Mouse (Mus musculus): ENCODE measurements around the gene Homer2.

Gene Homer2

DNA sequence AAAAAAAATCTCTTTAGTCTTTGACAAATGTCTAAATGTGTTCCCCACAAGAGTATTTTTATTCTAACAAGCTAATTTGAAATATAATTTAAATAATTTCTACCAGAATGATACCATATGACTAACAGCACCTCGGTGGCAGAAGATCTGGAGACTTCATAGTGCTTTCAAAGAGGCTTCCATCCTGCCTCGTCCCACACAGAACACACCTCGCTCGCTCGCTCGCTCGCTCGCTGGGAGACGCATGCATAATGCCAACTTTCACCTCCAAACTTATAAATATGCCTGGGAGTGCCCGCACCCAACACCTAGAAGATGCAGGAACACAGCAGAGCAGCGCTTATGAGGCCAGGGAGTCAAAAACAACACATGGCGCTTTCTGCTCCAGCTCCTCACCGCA lies 9.0 kb downstream of the Homer2 start:
- DNase-seq (ENCODE audit: low spot score in 2 of 2), result no peak

DNA sequence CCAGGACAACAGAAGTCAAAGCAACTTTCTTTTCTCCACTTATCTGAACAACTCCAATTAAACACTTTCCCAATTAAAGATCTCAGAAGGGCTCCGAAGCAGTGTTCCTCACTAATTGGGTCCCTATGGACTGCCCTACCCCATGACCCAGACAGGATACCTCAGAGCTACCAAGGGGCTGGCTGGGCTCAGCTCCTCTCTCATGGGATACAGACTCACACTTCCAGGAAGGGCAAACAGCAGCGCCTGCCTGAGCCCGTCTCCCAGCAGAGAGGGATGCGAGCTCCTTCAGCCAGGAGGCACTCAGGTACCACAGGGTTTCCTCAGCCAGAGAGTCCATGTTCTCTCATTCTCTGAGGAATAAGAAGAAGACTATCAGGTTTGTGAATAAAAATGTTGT lies 9.4 kb downstream of the Homer2 start:
- no peak for DNase-seq (ENCODE audit: low spot score in 2 of 2)

DNA sequence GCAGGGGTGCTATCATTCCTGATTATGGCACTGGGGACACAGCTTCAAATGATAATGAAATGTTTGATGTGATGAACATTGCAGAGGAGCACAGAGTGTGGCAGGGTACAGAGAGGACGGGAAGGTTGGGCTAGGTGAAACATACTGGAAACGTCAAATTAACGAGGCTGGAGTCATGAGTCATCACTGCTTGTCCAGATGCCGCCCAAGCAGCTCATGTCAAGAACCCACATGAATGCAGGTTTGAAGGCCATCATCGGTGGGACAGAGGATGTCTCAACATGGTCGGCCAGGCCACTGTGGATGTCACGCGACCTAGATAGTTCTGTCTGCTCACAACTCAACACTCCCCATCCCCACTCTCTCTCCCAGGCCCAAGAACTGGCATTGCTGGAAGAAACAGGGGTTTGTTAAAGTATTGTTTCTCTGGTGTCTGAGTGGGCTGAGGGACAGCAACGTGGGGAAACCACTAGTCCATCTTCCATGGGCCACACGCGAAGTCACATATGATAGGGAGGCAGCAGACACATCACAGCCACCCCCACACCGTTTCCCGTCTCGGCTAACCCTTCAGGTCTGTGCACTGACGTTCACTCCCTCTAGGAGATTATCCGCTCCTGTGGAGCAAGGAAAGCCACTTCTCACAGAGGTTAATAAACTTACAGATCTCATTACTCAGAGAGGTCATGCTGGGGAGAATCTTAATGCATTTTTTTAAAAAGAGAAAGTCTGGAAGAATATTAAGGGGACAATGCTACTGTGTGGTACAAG lies 11.4 kb downstream of the Homer2 start:
- DNase-seq (ENCODE audit: low spot score in 2 of 2), result no peak

DNA sequence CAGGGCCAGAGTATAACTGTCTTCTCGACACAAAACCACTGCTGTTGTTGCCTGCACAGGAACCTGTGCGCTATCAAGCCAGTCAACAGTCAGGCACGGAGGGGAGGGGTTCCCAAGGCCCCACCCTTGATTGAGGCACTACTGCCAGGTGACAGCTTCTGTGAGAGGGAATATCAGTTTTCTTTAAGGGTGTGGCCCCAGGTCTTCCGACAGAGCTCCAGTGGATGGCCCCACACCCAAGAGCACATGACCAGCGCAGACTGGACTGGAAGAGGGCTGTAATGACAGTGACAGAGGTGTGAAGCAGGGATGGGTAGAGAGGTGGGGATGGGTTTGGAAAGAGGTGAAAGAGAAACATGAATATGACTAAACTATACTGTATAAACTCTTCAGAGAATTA lies 16.3 kb downstream of the Homer2 start:
- no peak for DNase-seq (ENCODE audit: low spot score in 2 of 2)

DNA sequence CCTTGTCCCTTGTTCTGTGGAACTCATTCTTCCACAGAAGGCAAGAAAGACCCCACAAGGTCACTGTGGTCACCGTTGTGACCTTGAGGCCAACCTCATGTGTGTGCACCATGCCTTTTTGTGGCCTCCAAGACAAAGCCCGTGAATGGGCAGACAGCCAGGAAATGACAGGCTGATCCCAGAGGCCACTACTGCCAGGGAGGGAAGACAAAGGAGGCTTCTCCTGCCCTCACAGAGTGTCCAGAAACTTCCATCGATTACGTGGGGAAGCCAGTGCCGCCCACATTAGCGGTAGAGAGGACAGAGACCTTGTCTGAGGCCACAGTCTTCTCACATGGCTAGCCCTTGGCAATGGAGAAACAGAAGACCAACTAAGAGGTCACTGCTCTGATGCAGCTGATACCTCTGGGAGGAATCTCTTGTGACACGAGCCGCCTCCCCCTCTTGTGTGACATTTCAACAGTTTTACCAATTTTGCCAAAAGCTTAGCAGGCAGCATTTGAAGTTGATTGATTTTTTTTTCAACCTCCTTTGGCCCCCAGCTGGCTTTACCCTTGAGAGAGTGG lies 18.1 kb downstream of the Homer2 start:
- DNase-seq (ENCODE audit: low spot score in 2 of 2), result no peak

DNA sequence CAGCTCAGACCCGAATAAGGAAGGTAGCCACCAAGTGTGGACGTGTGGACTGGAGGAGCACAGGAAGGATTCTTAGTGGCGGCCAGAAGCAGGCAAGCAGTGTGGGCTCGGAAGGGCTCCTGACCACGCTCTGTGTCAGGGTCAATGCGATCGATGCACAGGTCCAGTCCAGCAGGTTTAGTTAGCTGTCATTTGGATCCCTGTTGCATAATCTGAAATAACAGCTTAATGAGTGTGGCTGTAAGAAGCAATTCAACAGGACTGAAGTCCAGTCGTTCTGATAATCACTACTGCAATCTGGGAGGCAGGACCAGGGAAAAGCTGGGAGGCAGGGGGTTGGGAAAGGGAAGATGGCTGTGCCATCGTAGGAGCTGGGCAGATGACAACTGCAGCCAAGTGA lies 18.9 kb downstream of the Homer2 start:
- no peak for DNase-seq (ENCODE audit: low spot score in 2 of 2)

DNA sequence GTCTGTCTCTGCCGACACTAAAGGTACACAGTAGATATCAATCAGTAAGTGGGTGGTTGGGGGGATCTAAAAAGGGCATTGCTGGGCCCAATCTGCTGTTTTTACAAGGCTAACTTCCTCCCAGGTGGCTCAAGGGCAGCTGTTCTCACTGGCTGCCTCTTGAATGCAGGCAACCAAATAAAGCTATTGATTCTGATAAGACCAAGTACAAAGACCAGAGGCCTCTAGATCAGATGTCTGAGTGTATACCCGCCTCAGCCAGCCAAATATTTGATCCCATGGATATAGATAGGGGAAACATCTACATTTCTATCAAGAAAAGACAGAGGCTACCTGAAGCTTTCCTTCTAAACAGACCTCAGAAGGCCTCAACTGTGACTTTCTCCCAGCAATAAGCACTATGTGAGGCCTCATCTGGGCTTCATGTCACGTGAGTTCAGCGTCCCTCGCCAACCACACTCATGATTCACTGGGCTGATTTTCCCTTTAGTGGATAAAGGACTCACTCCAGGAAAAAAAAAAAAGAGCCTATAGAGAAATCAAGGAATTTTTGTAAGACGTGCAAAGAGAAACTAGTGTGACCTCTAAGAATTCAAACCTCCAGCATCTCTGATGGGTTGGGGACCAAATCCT lies 19.5 kb downstream of the Homer2 start:
- DNase-seq (ENCODE audit: low spot score in 2 of 2), result no peak

DNA sequence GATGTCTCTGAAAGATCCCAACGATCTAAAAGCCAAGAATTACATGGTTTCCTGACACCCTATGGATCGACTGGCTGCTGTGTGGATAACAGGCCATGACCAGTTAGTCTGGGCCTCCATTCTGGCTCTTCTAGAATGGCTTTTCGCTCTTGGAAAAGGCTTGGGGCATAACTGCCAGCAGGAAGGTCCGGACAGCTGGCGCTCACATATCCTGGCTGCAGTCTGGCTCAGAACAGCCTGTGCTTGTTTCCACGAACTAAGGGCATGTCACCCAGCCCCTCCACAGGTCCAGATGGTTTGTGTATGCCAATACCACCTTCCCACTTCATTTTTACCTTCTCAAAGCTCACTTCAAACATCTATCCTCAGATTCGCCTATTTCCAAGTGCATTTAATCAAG lies 22.0 kb downstream of the Homer2 start:
- DNase-seq (ENCODE audit: low spot score in 2 of 2), result no peak

DNA sequence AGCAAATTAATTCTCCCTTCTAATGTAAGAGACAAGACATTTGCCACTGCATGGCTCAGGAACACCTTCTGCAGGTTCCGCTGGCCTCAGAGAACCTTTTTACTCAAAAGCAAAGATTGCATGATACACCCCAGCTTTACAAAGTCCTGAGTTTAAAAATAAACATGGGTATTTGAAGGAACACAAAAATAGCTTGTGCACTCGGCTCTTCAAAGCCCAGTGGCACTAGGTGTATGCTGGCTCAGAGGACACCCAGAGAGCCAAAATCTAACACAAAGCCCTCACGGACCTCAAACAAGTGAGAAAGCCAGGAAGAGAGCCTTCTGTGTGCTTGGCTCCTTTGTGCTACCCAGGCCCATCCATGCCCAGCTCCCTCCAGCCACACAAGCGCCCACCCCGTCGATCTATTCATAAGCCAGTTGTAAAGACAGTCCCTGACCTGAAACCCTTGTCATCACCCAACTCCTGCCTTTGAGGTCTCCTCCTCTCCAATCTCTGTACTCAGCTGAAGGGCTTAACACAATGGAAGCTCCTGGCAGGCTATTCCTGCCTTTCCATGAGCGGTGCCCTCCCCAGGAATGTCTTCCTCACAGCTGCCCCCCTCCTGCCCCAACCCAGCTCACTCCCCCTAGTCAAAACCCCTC lies 23.4 kb downstream of the Homer2 start:
- no peak for DNase-seq (ENCODE audit: low spot score in 2 of 2)

DNA sequence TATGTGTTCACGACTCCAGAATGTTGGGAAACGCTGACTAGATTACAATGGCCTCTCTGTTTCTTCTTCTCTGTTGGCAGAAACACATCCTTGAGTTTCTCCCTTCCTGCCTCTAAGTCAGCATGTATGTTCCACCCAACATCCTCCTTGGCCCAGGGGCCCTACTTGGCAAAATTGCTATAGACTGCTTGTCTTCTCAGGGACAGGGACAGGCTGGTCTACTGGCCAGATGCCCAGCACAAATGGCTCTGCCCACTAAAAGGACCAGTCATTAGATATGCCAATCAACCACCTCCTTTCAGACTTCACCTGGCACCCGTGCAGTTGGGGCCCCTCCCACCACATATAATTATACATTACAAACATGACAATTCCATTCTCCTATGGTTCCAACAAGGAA lies 25.9 kb downstream of the Homer2 start:
- no peak for DNase-seq (ENCODE audit: low spot score in 2 of 2)

DNA sequence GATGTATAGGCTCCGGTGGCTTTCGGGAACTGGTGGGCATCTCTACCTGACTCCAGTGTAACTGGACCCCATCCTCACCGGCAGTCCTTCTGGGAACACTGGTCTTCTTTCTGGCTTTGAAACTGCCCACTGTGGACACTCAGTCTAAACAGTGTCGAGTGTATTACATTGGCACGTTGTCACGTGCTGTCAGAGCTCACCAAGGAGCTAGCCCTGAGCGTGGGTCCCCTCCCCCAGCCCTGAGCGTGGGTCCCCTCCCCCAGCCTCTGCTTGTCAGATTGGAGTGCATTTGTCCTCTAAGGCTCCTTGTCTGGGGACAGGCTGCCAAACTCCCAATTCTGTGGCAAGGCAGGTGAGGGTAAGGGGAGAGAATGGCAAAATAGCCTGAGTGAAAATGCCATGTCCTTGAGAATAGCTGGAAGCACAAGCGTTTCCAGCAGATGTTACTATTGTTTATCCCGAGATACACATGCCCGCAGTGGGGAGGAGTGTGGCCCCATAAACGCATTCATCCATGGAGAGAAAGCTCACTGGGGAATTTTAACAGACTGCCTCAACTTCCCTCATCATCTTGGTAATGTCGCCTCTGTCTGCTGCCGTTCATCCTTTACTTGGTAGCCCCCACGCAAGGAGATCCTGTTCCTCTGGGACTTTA lies 33.8 kb downstream of the Homer2 start:
- DNase-seq (ENCODE audit: low spot score in 2 of 2), result no peak

DNA sequence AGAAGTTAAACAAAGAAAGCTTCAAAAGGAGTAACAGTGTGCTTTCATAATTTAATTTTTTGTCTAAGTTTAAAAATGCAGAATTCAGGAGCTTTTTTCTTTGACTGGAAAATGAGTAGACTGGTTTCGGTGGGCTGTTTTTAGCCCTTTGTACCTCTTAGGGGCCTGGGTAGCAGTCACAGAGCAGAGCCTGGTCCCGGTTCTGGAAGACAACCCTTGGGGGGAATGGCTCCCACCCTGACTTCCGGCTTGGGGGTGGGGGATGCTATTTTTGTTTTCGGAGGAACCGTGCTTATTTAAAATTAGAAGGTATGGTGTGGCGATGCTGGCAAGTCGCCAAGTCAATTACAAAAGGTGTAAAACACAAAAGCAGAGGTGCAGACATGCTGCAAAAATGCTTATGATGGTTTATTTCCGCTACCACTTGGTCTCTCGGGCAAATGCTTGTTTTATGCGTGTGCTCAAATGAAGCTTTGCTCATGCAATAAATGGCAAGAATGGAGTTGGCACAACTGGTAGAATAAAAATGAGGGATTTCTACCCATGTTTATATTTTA lies 34.5 kb downstream of the Homer2 start:
- DNase-seq (ENCODE audit: low spot score in 2 of 2), result no peak

DNA sequence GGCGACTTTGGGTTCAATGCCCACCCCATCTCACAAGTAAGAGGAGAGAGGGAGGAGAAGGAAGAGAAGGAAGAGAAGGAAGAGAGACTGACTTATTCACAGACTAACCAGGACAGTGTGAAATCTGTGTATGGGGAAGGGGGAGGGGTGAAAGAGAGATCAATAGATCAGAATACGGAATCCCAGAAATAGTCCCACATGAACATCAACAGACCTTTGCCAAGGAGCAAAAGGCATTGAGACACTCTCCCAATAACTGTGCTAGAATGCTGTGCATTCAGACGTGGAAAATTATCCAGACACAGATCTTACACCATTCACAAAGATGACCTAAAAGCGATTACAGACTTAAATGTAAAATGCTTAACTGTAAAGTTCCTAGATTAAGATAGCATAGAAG lies 40.2 kb downstream of the Homer2 start:
- DNase-seq (ENCODE audit: low spot score in 2 of 2), result no peak

DNA sequence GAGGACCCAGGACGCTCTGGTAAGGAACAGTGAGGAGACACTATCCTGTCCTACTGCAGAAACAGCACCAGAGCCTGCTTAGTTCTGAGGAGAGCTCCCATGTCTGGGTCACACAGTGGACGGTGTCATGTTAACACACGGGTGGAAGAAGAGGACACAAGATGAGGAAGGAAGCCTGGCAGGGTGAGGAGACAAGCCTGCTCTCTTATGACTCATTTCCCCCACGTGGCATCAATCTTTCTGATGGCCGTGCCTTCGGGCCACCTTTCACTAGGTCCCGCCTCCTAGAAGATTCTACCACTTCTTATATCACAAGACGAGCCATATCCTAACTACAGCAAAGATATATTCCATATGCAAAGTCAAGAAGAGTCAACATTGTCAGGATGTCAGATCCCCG lies 40.7 kb downstream of the Homer2 start:
- DNase-seq (ENCODE audit: low spot score in 2 of 2), result no peak

DNA sequence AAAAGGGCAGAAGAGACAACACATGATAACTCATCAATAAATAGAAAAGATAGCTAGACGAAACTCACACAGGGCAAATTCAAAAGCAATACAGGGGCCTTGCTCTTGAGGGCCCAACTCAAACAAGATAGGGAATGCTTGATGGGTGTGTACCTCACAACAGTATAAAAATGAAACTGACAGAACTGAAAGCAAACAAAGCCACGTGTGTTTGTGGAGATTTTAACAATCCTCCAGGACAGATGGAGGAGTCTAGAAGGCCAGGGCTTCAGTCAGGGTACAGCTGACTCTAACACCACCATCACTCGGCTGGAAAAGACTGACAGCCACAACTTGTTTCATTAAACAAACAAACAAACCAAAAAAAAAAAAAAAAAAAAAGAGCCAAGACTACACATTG lies 44.3 kb downstream of the Homer2 start:
- DNase-seq (ENCODE audit: low spot score in 2 of 2), result no peak

DNA sequence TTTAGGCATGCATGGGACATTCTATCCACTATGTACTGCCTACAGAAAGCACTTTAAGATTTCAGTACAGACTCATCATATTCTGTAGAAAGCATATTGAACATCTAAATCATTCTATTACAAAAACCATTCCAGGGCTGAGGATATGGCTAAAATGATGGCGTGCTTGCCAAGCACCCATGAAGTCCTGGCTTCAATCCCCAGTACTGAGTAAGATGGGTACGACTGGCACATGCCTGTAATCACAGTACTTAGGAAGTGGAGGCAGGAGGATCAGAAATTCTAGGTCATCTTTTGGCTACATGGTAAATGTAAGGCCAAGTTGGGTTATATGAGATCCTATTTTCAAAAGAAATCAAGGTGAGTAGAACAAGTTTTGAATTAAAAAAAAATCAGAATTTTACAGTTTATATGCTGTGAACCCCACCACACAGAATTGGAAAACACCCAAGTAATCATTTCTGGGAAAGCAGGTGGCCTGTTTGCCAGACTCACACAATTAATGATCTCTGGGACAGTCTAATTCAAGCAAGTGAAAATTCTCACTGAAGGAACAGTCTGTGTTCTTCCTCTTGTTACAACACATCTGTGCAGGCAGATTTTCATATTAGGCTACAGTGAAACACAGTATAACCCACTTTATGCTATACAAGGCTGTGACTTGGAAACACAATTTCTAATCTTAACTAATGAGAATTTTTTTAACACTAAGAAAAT lies 49.5 kb downstream of the Homer2 start:
- no peak for DNase-seq (ENCODE audit: low spot score in 2 of 2)

DNA sequence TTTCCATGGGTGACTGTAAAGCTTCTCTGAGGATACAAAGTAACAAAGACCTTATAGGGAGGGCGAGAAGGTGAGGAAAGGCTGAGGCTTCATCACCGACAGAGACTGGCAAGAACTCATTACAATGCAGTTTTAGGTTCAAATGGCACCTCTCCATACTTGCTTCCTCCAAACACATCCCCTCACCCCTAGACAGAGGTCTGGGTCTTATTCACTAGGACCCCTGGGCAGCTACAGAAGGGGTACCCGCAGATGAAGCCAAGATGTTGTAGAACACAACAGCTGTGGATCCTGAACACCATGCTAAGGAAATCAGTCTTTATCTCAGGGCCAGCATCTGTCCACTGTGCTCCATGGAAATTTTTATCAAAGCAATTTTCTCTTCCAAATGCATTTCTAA lies 50.3 kb downstream of the Homer2 start:
- no peak for DNase-seq (ENCODE audit: low spot score in 2 of 2)

DNA sequence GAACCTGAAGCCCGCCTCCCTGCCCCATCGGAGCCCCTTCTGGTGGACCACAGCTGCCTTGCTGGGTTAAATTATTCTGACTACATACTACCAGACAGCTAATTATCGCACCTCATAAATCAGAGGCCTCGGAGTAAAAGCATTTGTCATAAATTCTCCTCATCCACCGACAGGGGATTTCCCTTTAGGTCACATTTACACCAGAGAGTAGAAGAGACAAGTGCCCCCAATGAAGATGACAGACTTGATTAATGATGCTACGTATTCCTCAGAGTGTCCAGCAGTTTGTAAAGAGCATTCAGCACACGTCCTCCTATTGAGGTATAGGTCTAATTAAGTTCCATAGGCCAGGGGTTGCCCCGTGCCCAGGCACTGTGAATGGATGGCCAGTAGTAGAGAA lies 50.7 kb downstream of the Homer2 start:
- DNase-seq (ENCODE audit: low spot score in 2 of 2), result no peak

DNA sequence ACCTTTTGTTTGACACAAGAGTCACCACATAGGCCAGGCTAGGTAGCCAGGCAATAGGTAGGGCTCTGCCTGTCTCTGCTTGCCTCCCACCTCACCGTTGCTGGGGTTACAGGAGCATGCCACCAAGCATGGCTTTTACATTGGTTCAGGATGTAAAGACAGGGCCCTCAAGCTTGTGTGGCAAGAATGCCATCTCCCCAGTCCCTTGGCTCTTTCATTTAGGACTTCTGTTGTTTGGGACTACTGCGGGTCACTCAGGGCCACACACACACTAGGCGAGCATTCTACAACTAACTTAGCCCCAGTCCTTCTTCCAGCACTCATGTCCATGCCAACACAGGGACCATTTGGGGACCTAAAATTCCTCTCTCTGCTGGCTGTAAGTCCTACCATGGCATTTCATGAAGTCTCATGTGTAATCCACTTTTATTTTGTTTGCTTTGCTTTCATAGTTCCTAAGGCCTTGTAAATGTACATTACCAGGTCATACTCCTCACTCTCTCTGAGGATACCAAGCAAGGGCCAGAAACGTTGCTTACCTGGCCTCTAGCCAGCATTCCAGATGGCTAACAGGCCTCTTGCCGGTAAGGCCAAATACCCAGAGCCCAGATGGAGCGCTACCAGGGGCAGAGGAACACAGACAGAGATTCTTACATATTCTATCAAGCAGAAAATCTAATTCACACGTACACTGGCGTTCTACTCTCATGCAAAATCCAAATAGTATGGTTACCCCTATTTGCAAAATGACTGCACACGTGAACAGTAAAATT lies 52.2 kb downstream of the Homer2 start:
- no peak for DNase-seq (ENCODE audit: low spot score in 2 of 2)

DNA sequence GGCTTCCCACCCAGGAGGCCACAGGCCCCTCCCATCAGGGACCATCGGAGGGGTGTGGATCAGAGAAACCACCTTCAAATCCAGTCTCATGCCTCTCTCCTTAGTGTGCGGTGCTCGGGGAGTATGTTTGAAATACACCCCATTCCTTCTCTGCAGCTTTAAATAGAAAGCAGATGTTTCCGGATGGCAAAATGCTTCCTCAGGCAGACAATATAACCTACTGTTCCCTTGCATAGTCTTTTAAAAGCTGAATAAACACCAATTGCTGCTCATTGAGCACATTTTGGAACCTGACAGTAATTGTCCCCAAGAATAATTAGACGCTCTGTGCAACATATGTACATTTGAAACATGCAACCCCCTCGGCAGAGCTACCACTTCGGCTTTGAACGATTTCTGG lies 53.3 kb downstream of the Homer2 start:
- DNase-seq (ENCODE audit: low spot score in 2 of 2), result no peak

DNA sequence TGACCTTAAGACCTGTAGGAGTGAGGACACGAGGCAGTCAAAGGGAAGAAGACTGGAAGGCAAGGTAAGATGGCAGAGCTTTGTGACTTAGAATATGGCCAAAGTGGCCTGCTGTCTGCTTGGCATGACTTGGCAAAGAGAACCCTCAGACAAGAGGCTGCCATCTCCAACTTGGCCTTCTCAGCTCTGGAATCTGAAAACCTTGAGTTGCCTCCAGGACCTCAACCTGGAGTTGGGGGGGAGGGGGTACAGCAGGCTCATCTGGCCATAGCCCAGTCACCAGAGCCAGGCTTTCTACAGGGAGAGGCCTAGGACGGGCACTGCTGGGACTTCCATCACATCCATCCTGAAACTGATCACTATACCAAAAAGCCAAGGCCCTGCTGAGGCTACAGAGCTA lies 55.0 kb downstream of the Homer2 start:
- DNase-seq (ENCODE audit: low spot score in 2 of 2), result no peak
